Mouse (Mus musculus) liver, embryonic 14.5 days (tissue): Measurements from ENCODE around the gene Krtap6-1. TPM values are rescaled to one million over a fixed set of nuclear protein-coding genes. Genes with fewer than 3 reads are reported as not detected.
"Not testable (repeated sequence)": the region's sequence is repeated elsewhere in the genome, so short reads cannot be mapped to it uniquely, and the experiment has no call there.

Source experiments
- ATAC-seq: fragments of 200-750 bp; cut with Nextera tagmentation; 2 replicates; pipeline ENCODE4 v1.8.0; 2017; ENCODE audit warnings: moderate number of reproducible peaks, mild to moderate bottlenecking, moderate library complexity; ENCODE audit not compliant: insufficient read depth
- DNase-seq, 3 experiments: peaks; one replicate each; pipeline ENCODE4 v3.0.0-alpha.2; 2012 to 2013; ENCODE audit warnings: low read depth in 3 of 3, low spot score in 3 of 3
- H3K27ac ChIP-seq: fragments of 300-500 bp; sonication (generic); 2 replicates; pipeline ENCODE4 v1.5.1; 2014; ENCODE audit warnings: moderate library complexity, mild to moderate bottlenecking, control low read depth, inconsistent platforms
- H3K27me3 ChIP-seq: fragments of 300-500 bp; sonication (generic); 2 replicates; pipeline ENCODE4 v1.6.1; 2014; ENCODE audit warnings: mild to moderate bottlenecking, low read length, moderate library complexity; ENCODE audit not compliant: control insufficient read depth, insufficient read depth
- H3K36me3 ChIP-seq: fragments of 300-500 bp; sonication (generic); replicated peaks from 2 replicates; pipeline ENCODE4 v1.6.1; 2014; ENCODE audit warnings: low read depth; ENCODE audit not compliant: control insufficient read depth, insufficient read depth
- H3K4me1 ChIP-seq, 2 experiments: fragments of 200-500 bp in 1 of 2; fragments of 300-500 bp in 1 of 2; sonication (generic) in 1 of 2; replicated peaks; 2 replicates each; pipeline ENCODE4 v1.6.1; 2012 to 2014; ENCODE audit warnings: antibody characterized with exemption in 1 of 2, inconsistent platforms in 1 of 2, low read length in 1 of 2; ENCODE audit not compliant: control insufficient read depth in 2 of 2, insufficient read depth in 2 of 2
- H3K4me2 ChIP-seq: fragments of 300-500 bp; sonication (generic); 2 replicates; pipeline ENCODE4 v1.6.1; 2014; ENCODE audit warnings: low read depth, mild to moderate bottlenecking, control low read depth, moderate library complexity
- H3K4me3 ChIP-seq, 2 experiments: fragments of 200-500 bp in 1 of 2; fragments of 300-500 bp in 1 of 2; sonication (generic) in 1 of 2; 2 replicates each; pipeline ENCODE4 v1.5.1; 2012 to 2014; ENCODE audit warnings: low read depth in 2 of 2, low read length in 2 of 2, mild to moderate bottlenecking in 2 of 2, control low read depth in 1 of 2, inconsistent platforms in 1 of 2, moderate library complexity in 1 of 2; ENCODE audit not compliant: insufficient read depth in 1 of 2
- H3K9ac ChIP-seq: fragments of 300-500 bp; sonication (generic); replicated peaks from 2 replicates; pipeline ENCODE4 v1.6.1; 2014; ENCODE audit warnings: mild to moderate bottlenecking, control low read depth, moderate library complexity
- H3K9me3 ChIP-seq: fragments of 300-500 bp; sonication (generic); 2 replicates; pipeline ENCODE4 v1.6.1; 2016; ENCODE audit warnings: low read length, mixed read lengths; ENCODE audit not compliant: control insufficient read depth
- CTCF ChIP-seq: IDR thresholded peaks from 2 replicates; pipeline ENCODE4 v1.5.1; 2016; ENCODE audit warnings: antibody characterized with exemption, low read depth, control low read depth
- EP300 ChIP-seq: IDR thresholded peaks from 2 replicates; pipeline ENCODE4 v1.6.1; 2016; ENCODE audit warnings: antibody characterized with exemption, low read depth
- WGBS: fragments of 180-500 bp; shearing (Covaris S2); extraction: QIAGEN DNeasy Blood & Tissue Kit; methylation state at CpG from one replicate; pipeline ENCODE4 v1.1.7; 2014; ENCODE audit not compliant: insufficient replicate concordance; 5-methylcytosine and 5-hydroxymethylcytosine counted together
- polyA plus RNA-seq, 2 experiments: library from polyadenylated mRNA; depleted of rRNA in 1 of 2; stranded (reverse) in 1 of 2; unstranded in 1 of 2; fragments of >200 nt; fragmentation: Nextera tagmentation in 1 of 2; extraction: Ambion mirVana in 1 of 2; gene quantifications; 2 replicates each; pipeline versions ENCODE4 v1.2.1 to v1.2.3; 2012 to 2014

The Krtap6-1 gene
- polyA plus RNA-seq (2012; rRNA removed) (not detected in 2 replicates), polyA plus RNA-seq (2014; fragmentation: Nextera tagmentation; extraction: Ambion mirVana) (not detected in 2 replicates)

DNA sequence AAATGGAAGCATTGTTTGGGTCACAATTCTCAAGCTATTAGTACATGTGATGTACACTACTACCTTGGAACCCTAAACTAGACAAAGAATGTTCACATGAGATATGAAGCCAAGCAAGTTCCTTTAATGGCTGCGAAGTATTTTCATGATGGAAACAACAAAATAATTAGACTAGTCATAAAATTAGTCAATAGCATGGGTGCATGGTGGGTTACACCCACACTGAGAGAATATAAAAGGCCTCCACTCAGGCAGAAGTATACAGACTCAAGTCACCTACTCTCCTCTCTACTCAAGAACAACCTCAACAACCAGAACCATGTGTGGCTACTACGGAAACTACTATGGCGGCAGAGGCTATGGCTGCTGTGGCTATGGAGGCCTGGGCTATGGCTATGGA lies at the start of gene Krtap6-1:
Krtap6-1 (plus strand) TSS at position 301 of the 400 bp plus-strand sequence.
- 72% methylated on average over 3 of the region's 3 CpGs for WGBS
- not testable (repeated sequence) for H3K36me3 ChIP-seq, H3K4me3 ChIP-seq, H3K4me2 ChIP-seq, H3K27me3 ChIP-seq, H3K9ac ChIP-seq, H3K4me1 ChIP-seq, H3K27ac ChIP-seq, H3K9me3 ChIP-seq, DNase-seq, ATAC-seq

DNA sequence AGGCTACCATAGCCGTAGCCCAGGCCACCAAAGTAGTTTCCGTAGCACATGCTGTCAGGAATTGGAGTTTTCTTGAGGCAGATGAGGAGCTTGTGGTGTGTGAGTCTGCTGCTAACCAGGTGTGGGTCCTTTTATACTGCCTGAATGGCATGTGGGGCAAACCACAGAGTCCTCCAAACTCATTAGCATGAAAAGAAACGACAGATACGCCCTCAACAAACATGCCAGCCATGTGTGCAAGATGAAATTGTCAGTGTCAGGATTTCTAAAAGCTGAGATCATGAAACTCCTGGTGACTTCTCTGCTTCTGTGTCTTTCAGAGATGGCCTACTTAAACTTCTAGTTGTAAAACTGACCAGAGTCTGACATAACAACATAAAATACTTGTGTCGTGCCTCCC lies 20.8 kb upstream of the Krtap6-1 start, which contains the start of gene Krtap22-2:
Krtap22-2 (minus strand) TSS at position 101 of the 400 bp plus-strand sequence.
- no peak within 1 kb of the TSS for H3K27ac ChIP-seq
- no peaks in the 10 kb centered on the region for H3K36me3 ChIP-seq
- no peak within 1 kb of the TSS for H3K4me2 ChIP-seq
- no peaks in the 10 kb centered on the region for H3K27me3 ChIP-seq
- H3K9ac ChIP-seq, result no peak within 1 kb of the TSS
- no peak for DNase-seq
- no peaks in the 10 kb centered on the region for H3K9me3 ChIP-seq
- no peak within 1 kb of the TSS for H3K4me3 ChIP-seq
- no peaks in the 10 kb centered on the region for H3K4me1 ChIP-seq
- 60% methylated on average over 5 of the region's 5 CpGs for WGBS
- ATAC-seq, result no peak
- TF ChIP-seq EP300 (no peak), CTCF (no peak)

DNA sequence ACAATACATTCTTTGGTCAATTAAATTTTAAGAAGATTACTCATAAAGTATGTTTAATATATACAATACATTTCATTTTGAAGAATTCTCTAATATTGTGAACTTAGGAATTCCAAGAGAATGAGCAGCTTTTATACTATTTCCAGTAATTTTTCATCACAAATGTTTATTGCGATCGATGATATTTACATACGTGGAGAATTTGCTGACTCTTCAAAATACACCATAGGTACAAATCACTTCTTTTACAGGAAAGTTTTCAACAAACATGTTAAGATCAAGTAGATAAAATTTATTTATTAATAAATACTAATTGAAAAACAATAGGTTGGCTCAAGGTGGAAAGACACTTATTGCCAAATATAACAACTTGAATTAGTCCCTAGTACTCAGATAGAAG lies 17.5 kb upstream of the Krtap6-1 start:
- Histone ChIP-seq H3K36me3 (no peaks in the 10 kb centered on the region), H3K9ac (no peak overlapping the region), H3K9me3 (no peaks in the 10 kb centered on the region), H3K4me3 (no peak overlapping the region), H3K27me3 (no peaks in the 10 kb centered on the region), H3K4me2 (no peak overlapping the region), H3K27ac (no peak overlapping the region), H3K4me1 (no peaks in the 10 kb centered on the region)
- TF ChIP-seq CTCF (no peak), EP300 (no peak)
- ATAC-seq (no peak), DNase-seq (no peak)
- 84% methylated on average over 3 of the region's 3 CpGs for WGBS

DNA sequence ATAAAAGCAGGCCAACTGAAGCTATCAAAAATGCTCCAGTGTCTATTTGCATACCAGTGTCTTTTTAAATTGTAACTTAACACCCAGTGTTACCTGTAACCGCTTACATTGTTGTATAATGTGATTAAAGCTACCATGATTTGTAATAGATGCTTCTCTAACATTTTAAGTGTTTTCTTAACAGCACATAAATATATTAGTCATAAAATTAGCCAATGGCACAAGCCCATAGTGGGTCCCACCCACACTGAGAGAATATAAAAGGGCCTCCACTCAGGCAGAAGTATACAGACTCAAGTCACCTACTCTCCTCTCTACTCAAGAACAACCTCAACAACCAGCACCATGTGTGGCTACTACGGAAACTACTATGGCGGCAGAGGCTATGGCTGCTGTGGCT lies 16.5 kb upstream of the Krtap6-1 start, which contains the start of gene Gm10229:
Gm10229 (plus strand) TSS at position 301 of the 400 bp plus-strand sequence.
- H3K4me3 ChIP-seq, H3K4me1 ChIP-seq, H3K4me2 ChIP-seq, DNase-seq, H3K27ac ChIP-seq, ATAC-seq, H3K9me3 ChIP-seq, H3K36me3 ChIP-seq, H3K27me3 ChIP-seq, H3K9ac ChIP-seq: not testable (repeated sequence)
- 42% methylated on average over 1 of the region's 3 CpGs for WGBS

DNA sequence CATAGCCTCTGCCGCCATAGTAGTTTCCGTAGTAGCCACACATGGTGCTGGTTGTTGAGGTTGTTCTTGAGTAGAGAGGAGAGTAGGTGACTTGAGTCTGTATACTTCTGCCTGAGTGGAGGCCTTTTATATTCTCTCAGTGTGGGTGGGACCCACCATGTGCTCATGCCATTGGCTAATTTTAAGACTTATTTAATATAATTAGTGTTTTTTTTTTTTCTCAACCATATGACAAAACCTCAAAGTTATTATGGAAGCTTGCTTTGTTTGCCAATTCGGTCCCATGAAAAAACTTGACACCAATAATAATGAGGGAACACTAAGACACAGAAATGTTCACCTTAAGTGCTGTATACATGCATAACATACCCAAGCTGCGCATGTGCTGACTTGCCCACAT lies 9.9 kb downstream of the Krtap6-1 start, which contains the start of gene Gm10228:
Gm10228 (minus strand) TSS at position 101 of the 400 bp plus-strand sequence.
- H3K4me2 ChIP-seq, ATAC-seq, H3K9me3 ChIP-seq, H3K36me3 ChIP-seq, H3K27ac ChIP-seq, H3K9ac ChIP-seq, DNase-seq, H3K4me3 ChIP-seq, H3K4me1 ChIP-seq, H3K27me3 ChIP-seq: not testable (repeated sequence)
- 59% methylated on average over 2 of the region's 4 CpGs for WGBS
